Mouse (Mus musculus): ENCODE measurements around the gene Icmt.

Gene Icmt

DNA sequence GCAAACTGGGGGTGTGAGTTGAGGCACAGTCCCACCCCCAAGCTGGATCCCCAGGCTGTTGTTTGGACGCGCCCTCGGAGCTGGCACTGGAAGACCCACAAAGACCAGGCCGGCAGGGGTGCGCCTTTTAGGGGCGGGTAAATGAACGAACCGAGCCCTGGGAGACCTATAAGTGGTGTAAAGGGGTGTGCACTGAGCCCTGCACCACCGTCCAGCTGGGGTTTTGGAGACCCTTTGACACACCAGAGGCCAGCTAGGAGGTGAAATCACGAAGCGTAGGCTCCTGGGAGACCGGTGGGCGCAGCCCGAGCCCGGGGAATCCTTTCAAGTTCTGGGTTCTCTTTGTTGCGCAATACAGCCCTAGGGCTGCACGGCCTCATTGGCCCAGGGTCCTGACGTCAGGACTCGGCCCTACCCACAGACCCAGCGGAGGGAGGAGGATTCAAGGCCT, 22.3 kb upstream of the Icmt start:
- no peak for DNase-seq (ENCODE audit: low read depth)

DNA sequence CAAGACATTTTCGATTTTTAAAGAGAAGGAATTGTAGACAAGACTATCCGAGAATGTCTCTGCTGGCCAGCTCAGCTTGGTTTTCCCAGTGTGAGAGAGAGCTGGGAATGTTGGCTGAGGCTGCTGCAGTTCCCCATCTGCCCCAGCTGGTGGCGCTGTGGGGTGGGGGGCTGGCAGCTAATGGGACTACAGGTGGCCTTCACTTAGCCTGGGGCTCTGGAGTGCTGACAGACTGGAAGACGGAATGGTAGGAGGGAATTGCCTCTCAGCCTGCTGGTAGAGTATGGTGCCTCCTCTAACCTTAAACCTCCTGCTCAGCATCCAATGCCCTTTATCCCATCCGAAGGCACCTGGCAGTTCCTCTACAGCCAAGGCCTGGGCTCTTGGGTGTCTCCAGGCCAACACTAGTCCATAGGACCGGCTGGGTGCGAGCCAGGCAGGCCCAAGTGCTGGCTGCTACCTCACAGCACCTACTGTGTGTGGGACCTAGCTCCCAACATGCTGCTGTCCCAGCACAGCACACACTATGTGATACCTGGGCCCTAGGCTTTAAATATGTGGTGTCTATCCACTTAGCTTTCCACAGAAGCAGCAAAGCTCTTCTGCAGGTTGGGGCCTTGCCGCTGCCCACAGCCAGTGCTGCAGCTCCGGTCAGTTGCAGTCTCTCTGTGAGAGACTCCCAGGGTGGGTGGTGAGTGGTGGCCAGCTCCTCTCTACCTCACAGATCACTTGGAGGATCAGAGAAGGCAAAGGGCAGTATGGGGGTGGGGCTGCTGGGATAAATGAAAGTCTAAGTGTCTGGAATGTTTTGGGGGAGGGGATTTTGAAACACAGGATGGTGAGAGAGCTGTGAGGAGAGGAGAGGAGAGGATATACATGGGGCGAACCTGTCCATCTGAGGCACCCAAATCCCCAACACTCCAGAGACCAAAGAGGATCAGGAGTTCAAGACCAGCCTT, 20.4 kb upstream of the Icmt start:
- no peak for DNase-seq (ENCODE audit: low read depth)

DNA sequence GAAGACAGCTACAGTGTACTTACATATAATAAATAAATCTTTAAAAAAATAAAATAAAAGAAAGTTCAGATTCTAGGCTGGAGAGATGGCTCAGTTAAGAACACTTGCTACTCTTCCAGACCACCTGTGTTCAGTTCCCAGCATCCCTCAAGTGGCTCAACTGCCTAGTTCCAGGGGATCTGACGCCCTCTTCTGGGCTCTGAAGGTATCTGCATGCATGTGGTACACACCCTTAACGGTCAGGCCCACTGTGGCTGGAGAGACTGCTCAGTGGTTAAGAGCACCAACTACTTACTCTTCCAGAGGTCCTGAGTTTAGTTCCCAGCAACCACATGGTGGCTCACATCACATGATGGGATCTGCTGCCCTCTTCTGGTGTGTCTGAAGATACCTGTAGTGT, 19.1 kb upstream of the Icmt start:
- no peak for DNase-seq (ENCODE audit: low read depth)

DNA sequence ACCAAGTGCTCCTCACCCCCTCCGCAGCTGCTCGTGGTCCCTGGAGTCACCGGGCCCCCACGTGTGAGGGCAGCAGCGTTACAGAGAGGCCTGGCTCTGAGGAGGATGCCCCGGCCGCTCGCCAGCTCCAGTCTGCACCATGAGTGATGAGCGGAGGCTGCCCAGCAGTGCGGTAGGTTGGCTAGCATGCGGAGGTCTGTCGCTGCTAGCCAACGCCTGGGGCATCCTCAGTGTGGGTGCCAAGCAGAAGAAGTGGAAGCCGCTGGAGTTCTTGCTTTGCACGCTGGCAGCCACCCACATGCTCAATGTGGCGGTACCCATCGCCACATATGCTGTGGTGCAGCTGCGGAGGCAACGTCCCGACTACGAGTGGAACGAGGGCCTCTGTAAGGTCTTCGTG, 18.0 kb upstream of the Icmt start:
- DNase-seq (ENCODE audit: low read depth), result no peak

DNA sequence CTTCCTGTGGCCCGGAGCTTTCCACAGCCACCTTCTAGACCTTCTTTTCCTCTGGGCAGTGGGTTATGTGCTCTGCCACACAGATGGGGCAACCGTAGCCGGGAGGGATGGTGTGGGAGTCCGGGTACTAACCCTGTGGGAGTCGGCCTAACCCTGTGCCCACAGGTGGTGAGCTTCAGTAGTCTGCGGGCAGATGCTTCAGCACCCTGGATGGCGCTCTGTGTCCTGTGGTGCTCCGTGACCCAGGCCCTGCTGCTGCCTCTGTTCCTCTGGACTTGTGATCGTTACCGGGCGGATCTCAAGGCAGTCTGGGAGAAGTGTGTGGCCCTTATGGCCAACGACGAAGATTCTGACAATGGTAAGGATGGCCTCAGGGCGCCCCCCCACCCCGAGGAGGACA, 15.4 kb upstream of the Icmt start:
- DNase-seq (ENCODE audit: low read depth), result no peak

DNA sequence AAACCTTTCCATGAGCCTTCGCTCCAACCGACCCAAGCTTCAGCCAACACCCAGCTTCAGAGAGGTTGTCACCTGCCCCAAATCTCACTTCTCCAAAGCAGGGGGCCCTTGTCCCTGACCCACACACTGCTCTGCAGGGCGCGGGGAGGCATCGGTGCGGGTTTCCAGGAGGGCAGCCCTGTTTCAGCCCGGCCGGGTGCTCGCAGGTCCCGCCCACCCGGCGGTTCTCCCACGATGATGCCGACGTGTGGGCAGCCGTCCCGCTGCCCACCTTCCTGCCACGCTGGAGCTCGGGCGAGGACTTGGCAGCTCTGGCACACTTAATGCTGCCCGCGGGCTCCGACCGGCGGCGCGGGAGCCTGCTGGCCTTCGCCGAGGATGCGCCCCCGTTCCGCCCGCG, 14.3 kb upstream of the Icmt start:
- no peak for DNase-seq (ENCODE audit: low read depth)

DNA sequence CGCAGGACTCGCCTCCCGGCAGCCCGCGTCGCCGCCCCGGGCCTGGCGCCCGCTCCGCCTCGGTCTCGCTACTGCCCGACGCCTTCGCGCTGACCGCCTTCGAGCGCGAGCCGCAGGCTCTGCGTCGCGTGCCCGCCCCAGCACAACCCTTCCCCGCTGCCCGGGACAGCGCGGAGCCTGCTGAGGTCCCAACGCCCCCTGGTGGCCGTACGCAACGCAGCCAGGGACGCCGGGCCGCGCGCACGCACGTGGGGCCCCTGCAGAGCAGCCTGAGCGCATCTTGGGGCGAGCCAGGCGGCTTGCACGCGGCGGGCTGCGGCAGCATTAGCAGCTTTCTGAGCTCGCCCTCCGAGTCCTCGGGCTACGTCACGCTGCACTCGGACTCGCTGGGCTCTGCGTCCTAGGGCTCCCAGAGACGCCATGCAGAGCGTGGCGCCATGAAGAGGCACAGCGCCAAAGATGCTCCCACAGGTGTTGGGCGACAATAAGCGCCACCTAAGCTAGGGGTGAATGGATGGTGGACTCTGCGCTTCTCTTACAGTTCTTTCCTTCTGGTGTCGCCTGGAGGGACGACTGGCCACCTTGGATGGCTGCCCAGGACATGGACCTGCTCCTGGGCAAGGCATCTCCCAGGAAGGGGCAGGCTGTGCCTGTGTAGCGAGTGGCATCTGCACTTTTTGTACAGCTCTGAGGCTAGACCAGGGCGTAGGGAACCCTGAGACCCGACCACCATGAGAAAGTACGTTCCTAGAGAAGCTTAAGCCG, 13.7 kb upstream of the Icmt start:
- DNase-seq (ENCODE audit: low read depth), result no peak

DNA sequence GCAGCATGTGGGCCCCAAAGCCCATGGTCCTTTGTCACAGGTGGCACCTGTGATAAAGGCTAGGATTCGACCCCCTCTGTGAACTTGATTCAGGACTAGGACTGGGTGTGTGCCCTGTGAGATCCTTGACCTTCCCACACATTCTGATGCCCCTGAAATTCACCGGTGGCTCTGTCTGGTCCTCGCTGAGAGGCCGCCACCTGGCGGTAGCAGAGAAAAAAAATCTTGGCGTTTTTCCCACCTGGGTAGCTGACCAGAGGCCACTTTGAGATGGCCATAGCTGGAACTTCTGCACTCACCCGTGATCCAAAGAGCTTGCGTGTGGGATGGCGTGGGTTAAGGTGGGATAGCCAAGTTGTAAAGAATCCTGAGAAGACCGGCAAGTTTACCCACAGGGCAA, 11.5 kb upstream of the Icmt start:
- no peak for DNase-seq (ENCODE audit: low read depth)

DNA sequence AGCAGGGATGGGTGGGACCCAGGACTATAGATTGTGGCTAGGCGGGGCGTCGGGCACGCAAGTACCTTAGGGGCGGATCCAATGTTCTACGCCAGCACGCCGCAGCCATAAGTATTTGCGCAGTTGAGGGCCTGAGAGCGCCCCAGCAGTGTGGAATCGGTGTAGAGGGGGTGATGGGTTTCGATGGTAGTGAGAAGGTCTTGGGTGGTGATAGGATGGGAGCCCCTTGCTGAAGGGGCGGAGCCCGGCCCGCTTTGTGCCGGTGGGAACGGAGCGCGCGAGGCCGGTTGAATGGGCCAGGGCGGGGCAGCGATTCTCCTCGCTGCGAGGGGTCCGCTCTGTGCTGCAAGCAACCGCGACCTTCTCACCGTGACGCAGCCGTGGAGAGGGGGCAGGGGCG, 10.8 kb upstream of the Icmt start:
- DNase-seq (ENCODE audit: low read depth), result no peak

DNA sequence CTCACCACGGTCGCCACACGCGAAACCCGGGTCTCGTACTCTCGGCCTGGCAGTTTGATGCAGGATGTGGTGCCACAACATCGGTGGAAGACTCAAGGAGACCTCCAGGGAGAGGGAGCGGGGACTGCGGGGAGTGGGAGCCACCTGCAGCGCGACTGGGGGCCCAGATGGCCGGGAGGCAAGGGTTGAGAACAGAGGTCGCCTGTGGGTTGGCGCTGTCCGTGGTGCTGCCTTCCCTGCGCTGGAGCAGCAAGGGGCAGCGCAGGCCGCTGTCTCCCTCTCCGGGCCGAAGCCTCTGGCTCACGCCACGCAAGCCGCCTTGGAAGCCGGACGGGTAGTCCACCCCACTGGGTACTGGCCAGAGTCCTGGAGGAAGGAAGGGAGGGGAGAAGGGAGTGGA, 10.1 kb upstream of the Icmt start:
- no peak for DNase-seq (ENCODE audit: low read depth)

DNA sequence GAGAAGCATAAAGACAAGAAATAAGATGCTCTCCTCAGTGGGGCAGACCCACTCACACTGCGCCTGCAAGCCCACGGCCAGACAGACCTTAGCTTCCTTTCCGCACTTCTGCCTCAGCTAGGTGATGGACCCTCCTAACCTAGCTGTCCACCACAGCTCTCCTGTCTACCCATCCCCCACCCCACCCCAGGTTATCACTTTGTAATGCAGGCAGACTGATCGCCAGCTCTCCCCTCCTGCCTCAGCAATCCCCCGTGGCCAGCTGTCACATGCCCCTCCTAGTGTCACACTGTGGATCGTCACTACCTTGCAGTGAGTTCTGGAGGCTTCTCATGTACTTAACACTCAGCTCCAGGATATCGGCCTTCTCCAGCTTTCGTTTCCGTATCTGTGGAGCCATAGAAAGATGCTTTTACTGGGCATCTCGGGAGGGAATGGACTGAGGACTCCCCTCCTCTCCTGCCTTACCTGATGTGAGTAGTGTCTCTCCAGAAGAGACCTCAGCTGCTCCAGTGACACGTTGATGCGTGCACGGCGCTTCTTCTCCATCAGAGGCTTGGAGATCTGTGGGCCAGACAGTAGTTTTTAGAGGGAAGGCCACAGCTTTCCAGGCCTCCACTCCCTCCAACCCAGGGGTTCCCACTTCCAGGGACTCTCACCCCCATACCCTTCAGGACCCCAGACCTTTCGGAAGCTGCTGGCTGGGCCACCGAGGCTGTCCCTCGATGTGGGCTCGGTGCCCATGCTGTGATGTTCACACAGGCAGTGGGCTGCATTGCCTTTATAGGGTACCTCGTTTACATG, 9.5 kb upstream of the Icmt start:
- DNase-seq (ENCODE audit: low read depth), result no peak

DNA sequence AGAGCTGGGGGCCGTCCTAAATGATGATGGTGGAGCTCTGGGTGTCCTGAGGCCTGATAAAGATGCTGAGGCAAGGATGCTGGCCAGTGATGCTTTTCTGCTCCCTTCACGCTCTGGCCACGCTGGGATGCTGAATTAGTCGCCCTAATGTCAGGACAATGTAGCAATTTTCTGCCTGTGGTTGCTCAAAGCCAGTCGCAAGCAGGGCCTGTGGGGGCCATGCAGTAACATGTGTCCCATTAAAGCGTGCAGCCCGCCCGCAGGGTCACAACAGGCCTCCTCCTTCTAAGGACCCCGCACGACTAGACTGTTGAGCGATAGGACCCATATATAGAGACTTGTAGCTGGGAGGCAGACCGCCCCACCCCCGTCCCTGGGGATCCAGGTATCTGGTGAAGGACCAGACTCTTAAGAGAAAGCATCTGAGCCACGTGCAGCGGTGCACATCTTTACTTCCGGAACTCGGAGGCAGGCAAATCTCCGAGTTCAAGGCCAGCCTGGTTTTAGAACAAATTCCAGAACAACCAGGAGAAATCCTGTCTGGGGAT, 8.6 kb upstream of the Icmt start:
- no peak for DNase-seq (ENCODE audit: low read depth)

DNA sequence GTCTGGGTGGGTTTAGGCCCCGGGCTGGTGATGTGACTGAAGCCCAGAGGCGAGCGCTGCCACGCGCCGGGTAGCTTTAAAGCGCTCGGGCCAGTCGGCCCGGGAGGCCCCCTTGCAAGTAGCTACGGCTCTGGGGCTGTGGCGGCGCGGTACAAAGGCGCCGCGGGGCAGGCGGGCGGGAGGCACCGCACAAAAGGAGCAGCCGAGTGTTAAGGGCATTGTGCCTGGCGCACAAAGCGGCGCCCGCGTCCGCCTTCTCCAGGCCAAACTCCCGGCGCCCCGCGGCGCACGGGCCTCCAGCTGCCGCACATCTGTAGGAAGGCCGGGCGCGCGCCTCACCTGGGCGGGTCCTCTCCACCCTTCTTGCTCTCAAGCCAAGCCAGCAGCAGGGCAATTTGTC, 6.6 kb upstream of the Icmt start:
- no peak for DNase-seq (ENCODE audit: low read depth)

DNA sequence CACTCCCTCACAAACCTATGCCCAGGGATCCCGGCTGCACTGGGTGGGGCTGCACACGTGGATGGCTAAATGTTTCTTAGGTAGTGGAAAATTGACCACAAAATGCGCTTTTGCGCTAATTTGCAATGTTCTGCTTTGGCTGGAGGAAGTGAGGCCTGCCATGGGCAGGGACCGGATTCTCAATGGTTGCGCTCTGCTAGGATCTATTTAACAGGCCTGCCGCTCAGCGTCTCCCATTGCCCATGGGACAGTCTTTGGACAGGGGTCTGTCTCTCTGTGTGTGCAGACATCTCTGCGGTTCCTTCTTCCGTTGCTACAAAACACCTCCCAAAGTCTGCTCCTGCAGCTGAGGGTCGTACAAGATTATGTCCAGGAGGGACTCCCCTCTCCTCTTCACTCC, 6.0 kb upstream of the Icmt start:
- no peak for DNase-seq (ENCODE audit: low read depth)

DNA sequence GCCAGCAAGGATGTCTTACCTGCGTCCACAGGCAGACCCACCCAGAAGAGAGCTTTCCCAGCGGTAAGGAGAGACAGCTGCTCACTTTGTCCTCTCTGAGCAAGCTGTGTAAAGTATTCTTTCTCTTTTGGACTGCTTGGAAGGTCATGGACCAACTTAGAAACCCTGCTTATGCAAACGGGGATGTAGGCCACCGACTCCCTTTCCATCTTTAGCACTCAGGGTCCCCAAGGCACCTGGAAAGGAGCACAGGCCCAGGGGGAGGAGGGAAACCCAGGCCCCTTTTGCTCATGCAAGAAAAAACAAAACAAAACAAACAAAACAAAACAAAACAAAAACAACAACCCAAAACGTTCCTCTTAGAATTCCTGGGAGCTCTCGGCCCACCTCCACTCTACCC, 5.5 kb upstream of the Icmt start, which contains the start of gene Hes3:
Hes3 (minus strand) TSS at position 101 of the 400 bp plus-strand sequence.
- DNase-seq (ENCODE audit: low read depth), result no peak

DNA sequence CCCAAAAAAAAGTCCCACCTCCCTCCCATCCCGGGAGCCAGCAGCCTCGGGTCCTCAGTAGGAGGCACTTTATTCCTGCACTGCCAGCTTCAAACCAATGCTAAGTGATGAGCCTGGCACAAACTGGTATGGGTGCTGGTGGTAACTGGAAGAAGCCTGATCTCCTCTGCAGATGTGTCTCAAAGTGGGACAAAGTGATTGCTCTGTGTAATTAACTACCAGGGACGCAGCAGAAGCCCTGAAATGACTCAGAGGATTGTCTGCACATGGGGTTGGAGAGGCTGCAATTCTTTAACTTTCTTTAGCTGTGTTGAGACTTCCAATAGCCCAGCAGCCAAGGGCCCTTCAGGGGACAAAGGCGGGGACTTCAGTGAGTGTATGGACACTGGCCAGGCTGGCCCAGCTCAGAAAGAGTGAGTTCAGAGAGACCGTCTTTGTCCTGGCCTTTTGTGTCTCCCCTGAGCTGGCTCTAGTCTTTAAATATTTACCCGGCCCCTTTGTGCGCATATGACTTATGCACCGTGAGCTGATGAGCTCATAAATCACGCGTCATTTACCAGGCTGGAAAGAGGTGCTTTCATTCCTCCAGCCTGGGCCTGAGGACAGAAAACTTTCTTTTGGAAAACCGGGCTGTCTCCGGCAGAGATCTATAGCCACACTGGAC, 4.8 kb upstream of the Icmt start:
- no peak for DNase-seq (ENCODE audit: low read depth)

DNA sequence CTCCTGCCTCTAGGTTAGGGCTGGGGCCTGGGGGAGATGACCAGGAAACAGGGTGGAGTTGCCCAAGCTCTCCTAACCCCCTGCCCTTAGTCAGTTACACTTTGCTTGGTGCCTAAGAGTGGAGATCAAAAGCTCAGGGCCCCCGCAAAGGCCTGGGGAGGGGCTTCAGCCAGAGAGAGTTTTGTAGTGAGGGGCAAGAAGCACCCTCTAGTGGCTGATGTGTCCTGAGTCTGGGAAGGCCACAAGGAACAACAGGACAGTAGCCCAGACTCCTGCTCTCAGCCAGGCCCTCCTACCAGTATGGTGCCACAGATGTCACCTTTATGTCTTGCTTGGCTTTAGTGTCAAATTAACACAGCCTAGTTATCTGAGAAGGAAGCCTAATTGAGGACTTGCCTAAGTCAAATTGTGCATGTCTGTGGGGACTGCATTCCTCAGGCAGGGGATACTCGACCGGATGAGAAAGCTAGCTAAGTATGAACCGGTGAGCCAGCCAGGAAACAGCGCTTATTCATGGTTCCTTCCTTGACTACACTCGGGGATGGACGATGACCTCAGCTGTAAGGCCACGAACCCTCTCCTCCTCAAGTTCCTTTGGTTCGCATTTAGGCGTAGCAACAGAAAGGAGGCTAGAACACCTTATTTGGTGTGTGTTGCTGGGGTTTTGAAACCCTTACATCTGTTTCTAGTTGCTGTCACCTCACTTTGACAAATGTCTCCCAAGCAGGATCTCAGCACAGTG, 2.7 kb upstream of the Icmt start:
- DNase-seq (ENCODE audit: low read depth), result no peak

DNA sequence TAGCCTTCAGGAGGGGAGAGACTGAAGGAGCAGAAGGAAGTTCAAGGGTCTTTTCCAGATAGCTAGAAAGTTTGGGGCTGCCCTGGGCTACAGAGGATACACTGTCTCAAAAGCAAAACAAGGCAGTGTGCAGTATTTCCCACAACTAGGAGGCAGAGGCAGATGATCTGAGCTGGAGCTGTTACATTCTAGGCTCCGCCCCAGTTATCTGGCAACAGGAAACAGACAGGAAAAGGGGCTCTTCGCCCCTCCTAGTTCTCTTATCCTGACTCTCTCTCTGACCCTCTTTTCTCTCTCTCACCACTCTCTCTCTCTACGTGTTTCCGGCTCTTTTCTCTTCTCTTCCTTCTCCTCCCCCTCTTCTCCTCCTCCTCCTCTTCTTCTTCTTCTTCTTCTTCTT, 1.1 kb upstream of the Icmt start:
- no peak for DNase-seq (ENCODE audit: low read depth)

DNA sequence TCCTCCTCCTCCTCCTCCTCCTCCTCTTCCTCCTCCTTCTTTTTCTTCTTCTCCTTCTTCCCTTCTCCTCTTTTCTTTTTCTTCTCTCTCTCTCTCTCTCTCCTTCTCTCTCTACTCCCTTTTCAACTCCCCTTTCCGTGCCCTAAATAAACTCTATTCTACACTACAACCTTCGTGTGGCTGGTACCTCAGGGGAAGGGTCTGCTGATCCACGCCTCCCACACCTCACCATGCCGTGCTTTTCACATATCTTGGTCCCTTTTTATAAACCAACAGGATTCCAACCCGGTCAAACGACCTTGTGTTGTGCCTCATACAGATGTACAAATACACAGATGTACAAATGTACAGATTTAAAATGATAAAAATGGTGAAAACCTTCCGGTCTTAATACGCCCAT, 656 bp upstream of the Icmt start:
- DNase-seq (ENCODE audit: low read depth), result no peak

DNA sequence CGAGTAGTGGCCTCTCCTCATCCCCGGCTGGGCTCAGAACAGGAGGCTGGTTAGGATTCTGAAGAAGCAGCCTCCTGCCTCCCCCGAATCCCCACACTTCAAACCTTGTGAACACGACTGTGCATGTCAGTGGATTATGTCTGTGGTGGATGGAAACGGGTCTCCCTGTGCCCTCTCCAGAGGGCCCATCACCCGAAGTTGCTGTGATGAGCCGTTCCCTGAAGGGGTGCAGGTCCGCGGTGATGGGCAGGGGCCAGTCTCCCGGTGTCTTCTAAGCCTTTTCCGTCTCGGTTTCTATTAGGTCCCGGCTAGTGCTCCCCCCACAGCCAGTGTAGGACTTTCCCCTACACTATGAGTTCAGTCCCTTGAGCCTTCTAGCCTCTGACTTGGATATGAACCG, 1.8 kb downstream of the Icmt start:
- DNase-seq (ENCODE audit: low read depth), result no peak

DNA sequence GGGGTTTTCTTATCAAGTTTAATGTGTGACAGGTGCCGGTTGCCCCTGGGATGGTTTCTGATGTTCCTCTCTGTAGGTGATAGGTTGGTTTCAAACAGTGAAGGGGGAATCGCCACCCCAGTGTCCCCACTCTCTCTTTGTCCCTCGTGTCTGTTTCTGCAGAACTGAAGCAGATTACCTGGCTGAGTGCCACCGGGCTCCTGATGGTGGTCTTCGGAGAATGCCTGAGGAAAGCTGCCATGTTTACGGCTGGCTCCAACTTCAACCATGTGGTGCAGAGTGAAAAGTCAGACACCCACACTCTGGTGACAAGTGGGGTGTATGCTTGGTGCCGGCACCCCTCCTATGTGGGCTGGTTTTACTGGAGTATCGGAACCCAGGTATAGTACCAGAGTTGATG, 3.3 kb downstream of the Icmt start:
- no peak for DNase-seq (ENCODE audit: low read depth)
